Mouse (Mus musculus) cerebellum, adult 8-10 months (tissue): ENCODE measurements around the gene Ccdc157.
A peak's percentile ranks its signal among the peaks of the same experiment; 100 is the strongest.
"Not testable (repeated sequence)": the region's sequence is repeated elsewhere in the genome, so short reads cannot be mapped to it uniquely, and the experiment has no call there.

Source experiments
- DNase-seq: peaks from one replicate; pipeline ENCODE4 v3.0.0; 2022

Gene Ccdc157

DNA sequence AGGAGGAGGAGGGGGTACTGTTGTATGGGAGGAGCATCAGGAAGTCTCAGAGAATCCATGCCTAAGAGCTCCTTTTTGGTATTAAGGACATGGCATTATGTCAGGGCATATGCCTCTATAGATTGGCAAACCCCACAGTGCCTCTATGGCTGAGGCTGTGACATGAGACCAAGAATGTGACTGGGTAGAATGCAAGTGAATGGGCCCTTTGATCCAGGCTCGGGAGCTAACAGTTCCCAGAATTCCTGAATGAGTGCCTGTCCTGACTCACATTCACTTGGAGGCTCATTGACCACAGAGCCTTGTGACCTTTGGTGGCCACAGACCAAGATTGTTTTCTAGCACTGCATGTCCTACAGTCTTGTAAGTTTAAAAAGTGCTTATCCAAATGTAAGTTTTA, 22.0 kb upstream of the Ccdc157 start:
- DNase-seq = no peak

DNA sequence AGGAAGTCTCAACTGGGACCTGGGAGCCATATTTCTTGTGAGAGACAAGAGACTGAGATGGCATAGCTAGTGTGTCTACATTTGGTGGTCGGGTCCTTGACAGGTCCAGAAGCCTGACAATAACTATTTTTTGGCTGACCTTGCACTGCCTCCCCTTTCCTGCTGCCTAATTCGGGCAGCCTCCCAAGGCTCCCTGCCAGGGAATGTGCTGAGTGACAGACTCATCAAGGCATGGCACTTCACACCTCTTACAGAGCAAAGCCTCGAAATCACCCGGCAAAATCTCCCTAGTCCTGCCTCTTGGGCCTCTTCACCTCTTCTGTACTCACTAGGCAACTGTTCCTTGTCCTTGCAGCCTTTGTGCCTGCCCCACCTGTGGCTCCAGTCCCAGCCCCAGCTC, 17.6 kb upstream of the Ccdc157 start:
- no peak for DNase-seq

DNA sequence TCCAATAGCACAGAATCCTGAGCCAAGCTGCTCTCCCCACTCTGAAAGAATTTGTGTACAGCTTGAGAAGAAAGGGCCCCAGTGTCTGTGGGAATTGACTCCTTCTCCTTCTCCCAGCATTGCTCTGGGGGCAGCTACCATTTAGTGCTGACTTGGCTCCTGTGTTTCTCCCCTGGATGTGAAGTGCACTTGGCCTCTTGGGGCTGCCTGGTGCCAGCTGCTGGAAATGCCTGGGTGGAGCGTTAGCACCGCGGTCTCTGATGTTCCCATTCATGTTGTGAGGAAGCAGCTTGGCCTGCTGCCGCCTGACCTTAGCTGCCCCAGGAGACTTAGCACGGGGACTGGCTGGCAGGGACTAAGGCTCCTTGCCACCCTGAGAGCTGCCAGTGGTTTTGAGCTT, 14.5 kb upstream of the Ccdc157 start:
- no peak for DNase-seq

DNA sequence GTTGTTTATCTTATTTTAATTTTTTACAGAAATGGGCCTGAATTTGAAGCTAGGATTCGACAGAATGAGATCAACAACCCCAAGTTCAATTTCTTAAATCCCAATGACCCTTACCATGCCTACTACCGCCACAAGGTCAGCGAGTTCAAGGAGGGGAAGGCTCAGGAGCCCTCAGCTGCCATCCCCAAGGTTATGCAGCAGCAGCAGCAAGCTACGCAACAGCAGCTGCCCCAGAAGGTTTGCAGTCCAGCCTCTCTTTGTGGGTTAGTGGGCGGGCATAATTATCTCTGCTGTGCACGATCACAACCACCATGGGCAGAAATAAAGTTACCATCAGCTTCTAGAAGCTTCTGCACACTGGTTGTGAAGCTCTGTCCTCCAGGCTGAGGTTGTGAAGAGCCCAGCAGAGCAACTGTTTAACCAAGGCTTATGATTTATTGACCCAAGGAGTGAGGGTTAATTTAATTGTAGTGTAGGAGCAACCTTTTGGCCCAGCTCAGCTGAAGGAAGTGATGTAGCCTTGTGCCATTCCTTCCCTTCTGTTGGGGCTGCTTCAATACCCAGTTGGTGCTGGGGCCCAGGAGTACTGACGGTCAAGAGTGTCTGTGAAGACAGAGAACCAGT, 6.5 kb upstream of the Ccdc157 start:
- DNase-seq = no peak

DNA sequence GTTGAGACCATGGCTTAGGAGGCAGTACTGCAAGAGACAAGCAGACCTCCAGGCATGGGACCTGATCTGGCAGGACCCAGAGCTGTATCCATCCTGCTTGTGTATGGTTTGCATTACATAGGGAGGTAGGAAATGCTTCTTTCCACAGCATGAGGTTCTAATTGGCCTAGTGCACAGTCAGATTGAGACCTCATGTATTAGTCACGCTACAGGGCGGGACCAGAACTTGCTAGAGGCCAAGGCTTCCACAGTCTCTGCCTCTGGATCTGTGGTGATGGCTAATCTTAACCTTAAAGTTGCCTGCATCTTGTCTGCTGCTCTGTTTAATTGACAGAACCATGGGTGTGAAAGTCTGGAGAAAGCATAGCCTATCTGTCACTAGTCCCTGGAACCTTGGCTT, 4.6 kb upstream of the Ccdc157 start:
- no peak for DNase-seq

DNA sequence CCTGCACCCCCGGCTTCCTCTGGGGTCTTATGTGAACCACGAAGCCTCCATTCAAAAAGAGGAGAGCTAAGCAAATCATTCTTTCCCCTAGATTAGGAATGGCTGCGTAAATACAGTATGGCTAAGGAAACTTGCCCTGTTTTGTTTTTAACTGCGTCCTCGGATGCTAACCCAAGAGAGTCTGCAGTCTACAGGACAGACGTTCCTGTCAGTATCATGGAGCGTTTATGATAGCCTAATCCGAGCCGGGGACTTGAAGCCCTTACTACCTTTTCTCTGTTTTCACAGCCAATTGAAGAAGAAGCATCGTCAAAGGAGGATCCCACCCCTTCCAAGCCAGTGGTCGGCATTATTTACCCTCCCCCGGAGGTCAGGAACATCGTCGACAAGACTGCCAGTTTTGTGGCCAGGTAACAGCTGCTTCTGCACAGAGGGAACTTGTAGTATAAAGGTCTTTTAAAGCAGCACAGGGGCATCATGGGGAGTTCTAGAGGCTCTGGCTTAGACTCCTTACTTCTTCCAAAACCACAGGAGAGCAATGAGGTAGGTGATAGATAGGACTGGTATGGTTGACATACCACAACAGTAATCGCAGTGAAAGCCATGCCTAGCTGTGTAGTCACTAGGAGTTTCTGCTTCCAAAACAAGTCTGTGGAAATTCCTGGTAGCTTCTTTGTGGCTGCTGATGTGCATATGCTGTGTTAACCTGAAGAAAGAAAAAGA, 826 bp upstream of the Ccdc157 start:
- no peak for DNase-seq

DNA sequence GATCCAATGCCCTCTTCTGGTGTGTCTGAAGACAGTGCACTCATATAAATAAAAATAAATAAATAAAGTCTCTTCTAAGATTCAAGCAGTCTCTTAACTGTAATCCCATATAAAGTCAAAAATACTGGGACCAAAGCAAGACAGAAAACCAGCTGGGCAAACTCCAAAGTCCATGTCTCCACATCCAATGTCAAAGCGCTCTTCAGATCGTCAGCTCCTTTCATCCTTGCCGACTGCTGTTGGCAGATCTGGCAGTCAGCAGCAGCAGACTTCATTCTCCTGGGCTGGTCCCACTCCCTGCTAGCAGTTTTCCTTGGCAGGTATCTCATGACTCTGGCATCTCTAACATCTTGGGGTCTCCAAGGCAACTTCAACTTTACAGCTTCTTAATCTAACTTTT, 1.4 kb downstream of the Ccdc157 start:
- DNase-seq = no peak

DNA sequence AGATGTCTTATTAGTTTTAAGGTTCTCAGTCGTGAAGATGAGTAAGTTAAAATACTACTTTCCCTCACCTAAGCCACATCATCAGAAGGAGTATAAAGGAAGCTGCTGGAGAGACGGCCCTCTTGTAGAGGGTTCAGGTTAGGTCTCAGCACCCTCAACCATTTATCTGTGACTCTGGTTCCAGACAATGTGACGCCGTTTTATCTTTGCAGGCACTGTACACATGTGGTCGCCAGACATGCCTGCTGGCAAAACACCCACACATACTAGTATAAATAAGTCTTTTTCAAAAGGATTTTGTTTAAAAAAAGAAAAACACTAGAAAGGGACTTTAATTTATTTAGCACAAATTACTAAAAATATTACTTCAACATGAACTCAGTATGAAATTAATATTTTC, 4.5 kb downstream of the Ccdc157 start:
- no peak for DNase-seq

DNA sequence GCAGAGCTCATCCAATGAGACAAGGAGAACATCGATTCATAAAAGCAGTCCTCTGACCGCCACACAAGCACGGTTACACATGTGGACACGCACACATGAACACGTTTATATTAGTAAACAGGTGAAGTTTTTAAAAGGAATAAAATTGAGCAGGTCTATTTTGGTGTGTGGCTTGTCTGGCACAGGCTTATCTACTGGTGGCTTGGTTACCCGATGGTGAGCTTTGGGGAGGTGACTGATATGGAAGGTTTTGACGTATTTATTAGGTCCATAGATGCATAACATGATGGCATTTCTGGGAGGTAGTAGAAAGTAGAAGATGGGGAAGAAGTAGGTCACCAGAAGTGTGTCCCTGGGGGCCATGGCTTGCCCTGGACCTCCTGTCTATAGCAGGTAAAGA, 6.4 kb downstream of the Ccdc157 start:
- no peak for DNase-seq

DNA sequence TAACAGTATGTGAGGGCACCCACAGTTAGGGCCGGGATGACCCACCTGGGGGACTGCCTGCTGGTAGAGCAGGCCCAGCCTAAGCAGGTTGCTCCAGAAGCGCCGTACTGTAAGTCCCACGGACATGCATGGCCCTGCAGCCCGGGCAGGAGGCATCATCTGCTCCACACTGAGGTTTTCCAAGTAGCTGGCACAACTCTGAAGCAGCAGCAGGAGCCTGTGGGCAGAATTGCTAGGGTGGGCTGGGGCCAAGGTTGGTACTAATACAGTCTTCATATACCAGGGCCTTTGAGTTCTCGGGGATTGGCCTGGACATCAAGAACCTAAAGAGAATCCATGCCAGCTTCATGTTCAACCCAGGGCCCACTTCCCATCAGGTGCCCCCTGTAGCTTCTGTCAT, 10.2 kb downstream of the Ccdc157 start:
- no peak for DNase-seq

DNA sequence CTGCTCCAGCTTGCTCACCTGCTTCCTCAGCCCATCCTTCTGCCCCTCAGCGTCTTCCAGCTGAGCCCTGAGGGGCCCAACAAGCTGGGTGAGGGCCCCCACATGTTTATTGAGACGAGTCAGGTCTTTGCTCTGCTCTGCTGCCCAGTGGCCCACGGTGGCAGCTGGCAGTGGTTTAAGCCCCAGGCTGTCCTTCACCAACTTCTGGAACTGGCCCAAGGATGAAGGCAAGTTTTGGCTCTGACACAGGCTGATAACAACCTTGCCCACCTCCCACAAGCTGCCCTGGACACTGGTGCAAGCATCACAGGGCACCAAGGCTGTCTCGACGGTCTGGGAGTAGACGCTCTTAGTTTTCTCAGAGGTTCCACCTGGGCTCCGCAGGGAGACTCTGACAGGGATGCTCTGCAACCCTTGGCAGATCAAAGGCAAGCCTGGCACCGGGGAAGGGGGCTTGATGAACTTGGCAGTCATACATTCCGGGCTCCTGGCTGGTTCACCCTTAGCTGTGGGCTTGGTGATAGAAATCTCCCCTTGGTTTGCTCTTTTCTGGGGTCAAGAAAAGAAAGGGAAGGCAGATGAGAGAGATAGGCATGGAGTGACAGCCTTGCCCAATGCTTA, 11.4 kb downstream of the Ccdc157 start:
- no peak for DNase-seq

DNA sequence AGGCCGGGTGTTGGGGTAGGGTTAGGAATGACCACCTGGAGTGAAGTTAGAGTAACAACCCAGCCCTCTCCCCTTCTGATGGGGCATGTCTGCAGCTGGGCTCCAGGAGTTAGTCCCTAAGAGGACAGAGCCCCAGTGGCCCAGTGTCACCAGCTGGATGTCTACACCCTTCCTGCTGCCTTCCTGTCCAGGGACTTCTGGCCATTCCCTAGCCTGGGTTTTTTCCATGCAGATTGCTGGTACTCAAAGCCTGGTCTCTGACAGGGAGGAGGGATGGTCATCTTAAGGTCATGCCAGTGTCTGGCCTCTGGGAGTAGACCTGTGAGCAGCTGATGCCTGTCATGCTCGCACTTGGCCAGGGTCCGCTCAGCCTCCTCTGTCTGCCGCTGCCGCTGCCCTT, 12.0 kb downstream of the Ccdc157 start:
- no peak for DNase-seq

DNA sequence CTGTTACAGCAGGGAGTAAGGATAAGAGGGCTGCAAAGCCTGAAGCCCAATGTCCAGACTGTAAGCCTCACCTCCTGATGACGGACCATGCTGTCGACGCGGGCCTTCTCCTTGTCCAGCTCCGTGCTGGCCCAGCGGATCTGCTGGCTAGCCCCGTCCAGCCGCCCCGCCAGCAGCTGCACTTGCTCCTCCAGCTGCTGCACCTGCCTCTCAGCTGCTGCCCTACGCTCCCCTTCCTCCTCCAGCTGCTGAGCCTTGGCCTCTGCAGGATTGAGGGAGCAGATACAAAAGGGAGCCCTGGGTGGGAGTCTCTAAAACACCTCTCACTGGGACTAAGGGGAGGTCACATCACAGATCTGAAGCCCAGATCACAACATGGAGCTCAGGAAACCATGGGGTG, 13.0 kb downstream of the Ccdc157 start:
- DNase-seq = no peak

DNA sequence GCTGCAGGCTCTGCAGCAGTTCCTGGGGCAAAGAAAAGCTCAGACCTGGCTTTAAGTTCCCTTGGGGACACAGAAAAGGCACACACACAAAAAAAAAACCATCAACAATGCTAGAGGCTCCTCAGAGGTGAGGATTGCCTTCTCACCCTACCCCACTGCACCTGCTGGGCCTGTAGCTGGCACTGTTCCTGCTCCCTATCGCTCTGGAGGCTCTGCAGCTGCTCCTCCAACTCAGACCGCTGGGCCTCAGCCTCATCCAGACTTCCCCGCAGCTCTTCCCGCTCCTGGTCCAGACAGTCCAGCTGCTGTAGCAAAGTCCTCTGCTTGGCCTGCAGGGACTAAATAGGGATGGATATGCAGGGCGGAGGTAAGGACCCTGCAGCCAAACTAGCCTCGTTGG, 13.7 kb downstream of the Ccdc157 start:
- no peak for DNase-seq

DNA sequence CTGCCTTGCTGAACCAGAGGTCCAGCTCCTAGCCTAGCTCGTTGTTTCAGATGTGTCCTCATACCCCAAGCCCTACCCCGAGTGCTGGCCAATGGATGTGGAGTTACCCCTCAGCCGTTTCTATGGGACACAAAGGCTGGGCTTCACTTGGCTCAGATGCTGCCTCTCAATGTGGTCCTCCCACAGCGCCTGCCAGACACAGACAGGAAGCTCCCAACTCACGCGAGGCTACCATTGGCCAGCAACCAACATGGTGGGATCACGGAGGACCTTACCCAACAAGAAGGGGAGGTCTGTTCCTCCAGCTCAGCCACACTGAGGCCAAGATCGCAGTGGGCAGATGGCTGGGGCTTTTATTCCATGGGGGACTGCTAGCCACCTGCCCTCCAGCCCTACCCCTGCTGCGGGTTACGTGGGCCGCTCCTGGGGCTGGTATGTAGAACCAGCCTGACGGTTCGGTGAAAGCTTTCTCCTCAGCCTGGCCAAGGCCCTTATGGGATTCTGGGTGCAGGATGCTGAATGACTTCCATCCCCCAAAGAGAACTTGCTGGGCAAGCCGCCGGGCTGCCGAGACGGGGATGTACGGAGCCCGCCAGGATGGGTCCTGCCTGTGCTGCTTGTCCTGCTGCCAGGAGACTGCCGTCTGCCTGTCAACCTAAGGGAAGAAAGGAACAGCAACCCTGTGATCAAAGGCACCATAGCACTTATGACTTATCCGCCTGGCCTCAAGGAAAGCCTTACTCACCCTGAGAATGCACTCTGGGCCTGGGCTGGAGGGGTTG, 16.6 kb downstream of the Ccdc157 start:
- no peak for DNase-seq

DNA sequence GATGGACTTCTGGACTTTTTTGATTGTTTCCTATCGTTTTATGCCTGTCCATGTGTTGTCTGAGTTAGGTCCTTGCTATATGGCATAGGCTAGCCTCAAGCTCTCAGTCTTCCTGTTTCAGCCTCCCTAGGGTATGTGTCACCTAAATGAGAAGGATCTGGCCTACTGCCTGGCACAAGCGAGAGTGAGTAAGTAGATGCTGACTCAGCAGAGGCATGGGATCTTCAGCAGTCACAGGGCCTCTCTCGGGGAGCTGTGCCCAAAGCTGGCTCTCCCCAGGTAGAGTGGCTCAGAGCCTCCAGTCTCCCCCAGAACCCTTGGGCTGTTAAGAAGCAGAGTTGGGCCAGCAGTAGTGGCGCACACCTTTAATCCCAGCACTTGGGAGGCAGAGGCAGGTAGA, 17.7 kb downstream of the Ccdc157 start:
- no peak for DNase-seq

DNA sequence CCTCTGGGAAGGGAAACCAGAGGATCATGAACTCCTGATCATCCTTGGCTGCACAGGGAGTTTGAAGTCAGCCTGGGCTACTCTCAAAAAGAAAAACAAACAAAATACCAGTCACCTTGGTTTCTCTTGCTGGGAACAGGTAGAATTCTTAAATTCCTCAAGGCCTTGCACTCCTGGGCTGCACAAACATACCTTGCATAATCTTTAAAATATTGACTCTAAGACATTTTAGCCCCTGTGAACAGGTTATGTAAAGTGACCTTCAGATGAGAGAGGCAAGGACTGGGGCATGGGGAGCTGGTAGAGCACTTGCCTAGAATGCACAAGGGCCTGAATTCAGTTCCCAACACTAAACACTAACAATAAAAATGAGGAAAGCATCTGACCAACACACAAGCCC, 18.6 kb downstream of the Ccdc157 start:
- no peak for DNase-seq

DNA sequence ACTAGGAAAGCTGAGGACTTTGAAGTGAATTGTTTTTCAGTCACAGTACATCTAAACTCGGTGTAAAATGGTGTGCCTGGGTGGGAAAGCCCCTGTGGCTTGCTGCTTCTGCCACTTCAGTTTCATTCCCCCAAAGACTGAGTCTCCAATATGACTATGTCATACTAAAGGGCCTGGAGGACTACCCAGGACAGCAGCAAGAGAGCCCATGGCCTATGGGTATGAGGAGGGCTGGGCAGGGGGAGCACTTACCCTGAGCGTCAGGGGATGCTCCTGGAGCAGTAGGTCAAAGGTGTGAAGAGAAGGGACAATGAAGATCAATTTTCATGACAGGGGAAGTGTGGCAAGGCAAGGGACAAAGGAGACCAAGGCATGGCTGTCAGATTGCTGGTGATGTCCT, 21.1 kb downstream of the Ccdc157 start:
- no peak for DNase-seq

DNA sequence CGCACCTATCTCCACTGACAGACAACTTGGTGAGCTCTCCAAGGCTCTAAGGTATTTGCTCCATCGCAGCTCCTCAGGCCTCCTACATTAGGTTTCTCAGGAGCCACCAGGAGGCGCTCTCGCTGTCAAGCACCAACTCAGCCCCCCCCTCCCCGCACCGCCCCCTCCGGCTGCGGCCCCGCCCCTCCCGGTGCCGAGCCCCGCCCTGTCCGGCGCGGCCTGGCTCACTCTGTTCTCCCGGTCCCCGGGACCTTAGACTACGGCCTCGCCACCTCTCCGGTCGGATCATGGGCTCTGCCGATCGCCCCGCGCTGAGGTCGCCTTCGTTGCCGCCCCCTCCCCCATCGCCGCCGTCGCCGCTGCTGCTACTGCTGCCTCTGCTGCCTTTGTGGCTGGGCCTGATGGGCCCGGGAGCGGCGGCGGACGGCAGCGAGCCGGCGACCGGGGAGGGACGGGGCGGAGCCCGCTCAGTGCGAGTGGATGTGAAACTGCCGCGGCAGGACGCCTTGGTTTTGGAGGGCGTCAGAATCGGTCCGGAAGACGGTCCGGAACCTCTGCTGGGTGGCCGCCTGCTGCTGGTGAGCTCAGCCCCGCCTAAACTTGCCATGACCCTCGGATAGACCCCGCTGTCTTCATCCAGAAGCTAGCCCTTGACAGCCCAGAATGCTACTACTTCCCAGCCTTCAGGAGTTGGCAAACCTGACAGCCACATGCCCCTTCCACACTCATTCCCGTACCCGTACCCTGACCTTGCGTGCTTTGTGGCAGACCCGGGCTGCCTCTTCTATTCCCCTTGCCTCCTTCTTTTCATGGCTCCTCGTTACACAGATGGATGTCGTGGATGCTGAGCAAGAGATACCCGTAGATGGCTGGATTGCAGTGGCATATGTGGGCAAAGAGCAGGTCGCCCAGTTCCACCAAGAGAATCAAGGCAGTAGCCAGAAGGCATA, 24.8 kb downstream of the Ccdc157 start, which contains the start of gene Rnf215:
Gene Rnf215 (plus strand): TSS at position 217 of the 950 bp plus-strand sequence.
- DNase-seq = peak; percentile 89

DNA sequence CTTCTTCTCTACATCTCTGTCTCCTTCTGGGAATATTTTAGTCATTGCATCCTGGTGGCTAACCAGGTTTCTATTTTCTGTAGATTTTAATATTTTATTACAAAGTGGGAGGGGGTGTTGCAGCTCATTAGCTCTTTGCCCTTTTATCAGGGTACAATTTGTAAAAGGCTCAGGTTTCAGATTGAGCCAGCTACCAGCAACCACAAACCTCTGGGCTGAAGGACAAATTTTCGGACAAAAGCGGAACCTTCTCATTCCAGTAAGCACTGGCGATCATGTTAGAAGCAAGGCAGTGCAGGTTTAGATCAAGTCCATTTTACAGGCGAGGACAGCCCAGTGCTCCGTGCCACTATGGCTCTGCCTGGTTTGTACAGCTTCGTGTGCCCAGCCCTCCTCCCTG, 25.7 kb downstream of the Ccdc157 start:
- DNase-seq = no peak

DNA sequence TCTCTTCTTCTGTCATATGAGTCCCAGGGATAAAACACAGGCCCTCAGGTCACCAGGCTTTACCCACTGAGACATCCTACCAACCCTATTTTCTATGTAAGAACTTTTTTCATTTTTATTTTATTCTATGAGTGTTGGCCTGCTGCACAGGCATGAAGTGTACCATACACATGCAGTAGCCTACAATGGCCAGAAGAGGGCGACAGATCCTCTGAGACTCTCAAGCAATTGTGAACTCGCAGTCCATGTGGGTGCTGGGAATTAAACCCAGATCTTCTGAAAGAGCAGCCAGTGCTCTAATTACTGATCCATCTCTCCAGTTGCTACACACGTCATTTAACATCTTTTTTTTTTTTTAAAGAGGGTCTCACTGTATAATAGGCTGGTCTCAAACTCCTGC, 26.6 kb downstream of the Ccdc157 start:
- DNase-seq = no peak

DNA sequence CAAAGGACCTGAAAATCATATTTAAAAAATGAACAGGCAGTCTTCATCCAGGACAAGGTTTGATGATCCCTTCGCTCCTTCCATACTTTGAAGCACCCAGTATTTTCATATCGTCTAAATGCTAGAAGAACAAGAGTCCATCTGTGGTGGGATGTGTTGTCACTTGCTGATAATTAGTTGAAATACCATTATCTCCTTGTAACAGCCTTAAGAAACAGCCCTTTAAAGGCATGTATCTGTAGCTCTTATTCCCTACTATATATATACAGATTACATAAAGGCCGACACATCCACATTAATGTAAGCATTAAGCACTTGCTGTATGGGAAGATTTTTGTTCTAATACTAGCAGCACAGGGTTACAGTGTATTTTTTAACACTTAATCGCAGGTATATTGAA, 31.6 kb downstream of the Ccdc157 start:
- not testable (repeated sequence) for DNase-seq

DNA sequence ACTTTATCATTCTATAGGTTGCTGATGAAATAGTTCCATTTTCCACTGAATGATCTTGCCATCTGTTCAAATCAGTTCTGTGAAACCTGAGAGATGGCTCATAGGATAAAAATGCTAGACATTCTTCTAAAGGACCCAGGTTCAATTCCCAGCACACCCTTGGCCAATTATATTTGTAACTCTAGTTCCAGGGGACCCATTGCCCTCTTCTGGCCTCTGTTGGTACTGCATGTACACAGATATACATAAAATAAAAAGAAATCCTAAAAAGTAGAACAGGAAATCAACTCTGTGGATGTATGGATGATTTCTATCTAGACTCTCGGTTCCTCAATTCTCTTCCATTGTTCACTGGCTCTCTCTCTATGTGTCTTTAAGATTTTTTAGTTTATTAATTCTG, 33.0 kb downstream of the Ccdc157 start:
- no peak for DNase-seq
